ENCODE assay signal across 27 mouse cellular contexts in genomic region chr9:121423621-121424020, GRCm38 (mm10).
DNase-seq lines count a peak whose midpoint lies in the region; ATAC-seq and TF ChIP-seq lines count a peak whose summit lies in the region.
"Had no signal": no experiment of that assay in that cellular context is flagged by ENCODE, and none has a peak within 500 bp of the region (broad histone marks: within the 10 kb centered on the region; RNA-seq: fewer than 3 reads in every experiment).

No protein-coding gene starts in this region.

- ATAC-seq in liver, embryonic 15.5 days (ENCODE audit: insufficient read depth) = no peak
- peak; percentile 53 for ATAC-seq in common myeloid progenitor, adult 5-6 weeks (replicated peaks; ENCODE audit: low read depth, poor library complexity, severe bottlenecking)
- ATAC-seq in intestine, postnatal 0 days = no peak
- no peak for ATAC-seq in stomach, postnatal 0 days (ENCODE audit: low FRiP score, low TSS enrichment)
- ATAC-seq: forebrain, embryonic 14.5 days; hindbrain, embryonic 16.5 days; midbrain, embryonic 15.5 days had no signal

- no peak for TF ChIP-seq CTCF in intestine, postnatal 0 days (IDR thresholded peaks at IDR 0.05; ENCODE audit: low read depth)
- no peak for TF ChIP-seq CTCF in stomach, postnatal 0 days (IDR thresholded peaks at IDR 0.05; ENCODE audit: low read depth)

- H3K4me2 ChIP-seq in liver, embryonic 15.5 days = no peak overlapping the region
- H3K4me2 ChIP-seq in intestine, postnatal 0 days (replicated peaks; ENCODE audit: low read depth) = no peak overlapping the region
- no peak overlapping the region for H3K4me2 ChIP-seq in stomach, postnatal 0 days (replicated peaks; ENCODE audit: low read depth)
- H3K4me2 ChIP-seq: heart, embryonic 12.5 days; kidney, embryonic 15.5 days; limb, embryonic 12.5 days; liver, embryonic 11.5 days; lung, embryonic 14.5 days; midbrain, embryonic 15.5 days; neural tube, embryonic 15.5 days had no signal

- 53% methylated on average over 6 of the region's 6 CpGs for WGBS in liver, embryonic 15.5 days (ENCODE audit: insufficient replicate concordance)
- 39% methylated on average over 6 of the region's 6 CpGs for WGBS in intestine, postnatal 0 days
- WGBS in stomach, postnatal 0 days = 66% methylated on average over 6 of the region's 6 CpGs

- no peak overlapping the region for H3K9ac ChIP-seq in liver, embryonic 15.5 days
- H3K9ac ChIP-seq in intestine, postnatal 0 days (ENCODE audit: low read depth, low read length) = no peak overlapping the region
- H3K9ac ChIP-seq in stomach, postnatal 0 days (ENCODE audit: low read length) = no peak overlapping the region
- H3K9ac ChIP-seq: heart, embryonic 12.5 days; kidney, embryonic 15.5 days; limb, embryonic 12.5 days; lung, embryonic 14.5 days; midbrain, embryonic 15.5 days; neural tube, embryonic 15.5 days had no signal

- H3K4me3 ChIP-seq in liver, embryonic 15.5 days (replicated peaks) = no peak overlapping the region
- no peak overlapping the region for H3K4me3 ChIP-seq in intestine, postnatal 0 days (ENCODE audit: low read depth, low read length)
- no peak overlapping the region for H3K4me3 ChIP-seq in stomach, postnatal 0 days (ENCODE audit: low read depth, low read length)
- H3K4me3 ChIP-seq: heart, adult 2 months; heart, embryonic 12.5 days; kidney, embryonic 15.5 days; layer of hippocampus, adult 2 months; left cerebral cortex, adult 2 months; limb, embryonic 12.5 days; midbrain, embryonic 10.5 days; midbrain, embryonic 15.5 days; neural tube, embryonic 15.5 days had no signal

- no peaks in the 10 kb centered on the region for H3K27me3 ChIP-seq in liver, embryonic 15.5 days
- H3K27me3 ChIP-seq in intestine, postnatal 0 days (replicated peaks; ENCODE audit: control insufficient read depth, insufficient read depth, low read length) = no peaks in the 10 kb centered on the region
- no peaks in the 10 kb centered on the region for H3K27me3 ChIP-seq in stomach, postnatal 0 days (ENCODE audit: control insufficient read depth, insufficient read depth, low read length)
- H3K27me3 ChIP-seq: heart, embryonic 12.5 days; kidney, embryonic 15.5 days; limb, embryonic 12.5 days; midbrain, embryonic 15.5 days; neural tube, embryonic 15.5 days had no signal

- peak overlapping the region; percentile 54; the same call in 1 of the 2 replicates for H3K27ac ChIP-seq in liver, embryonic 15.5 days (replicated peaks)
- peak overlapping the region; percentile 54 for H3K27ac ChIP-seq in intestine, postnatal 0 days (ENCODE audit: low read depth, low read length)
- peak overlapping the region; percentile 86 for H3K27ac ChIP-seq in stomach, postnatal 0 days (replicated peaks)
- H3K27ac ChIP-seq: heart, adult 2 months; kidney, embryonic 15.5 days; left cerebral cortex, adult 2 months; midbrain, embryonic 10.5 days; midbrain, embryonic 15.5 days had no signal

- no peaks in the 10 kb centered on the region for H3K9me3 ChIP-seq in liver, embryonic 15.5 days (replicated peaks)
- no peaks in the 10 kb centered on the region for H3K9me3 ChIP-seq in intestine, postnatal 0 days (ENCODE audit: control insufficient read depth)
- no peaks in the 10 kb centered on the region for H3K9me3 ChIP-seq in stomach, postnatal 0 days (ENCODE audit: control insufficient read depth, low read length)
- H3K9me3 ChIP-seq: heart, embryonic 12.5 days; kidney, embryonic 15.5 days; limb, embryonic 12.5 days; midbrain, embryonic 10.5 days; midbrain, embryonic 15.5 days; neural tube, embryonic 15.5 days had no signal

- H3K4me1 ChIP-seq in liver, embryonic 15.5 days (replicated peaks) = peaks cover 79% of the 10 kb centered on the region
- peaks cover 19% of the 10 kb centered on the region for H3K4me1 ChIP-seq in intestine, postnatal 0 days (replicated peaks; ENCODE audit: control insufficient read depth, insufficient read depth, low read length)
- H3K4me1 ChIP-seq in stomach, postnatal 0 days (replicated peaks; ENCODE audit: control insufficient read depth, insufficient read depth) = no peaks in the 10 kb centered on the region; the same call in 1 of the 2 replicates
- H3K4me1 ChIP-seq: limb, embryonic 12.5 days had no signal

- TF ChIP-seq EP300 in stomach, postnatal 0 days (optimal IDR thresholded peaks at IDR 0.05) = no peak

- DNase-seq in liver = no peak
- no peak for DNase-seq in stomach, postnatal 0 days (ENCODE audit: low spot score)
- no peak for DNase-seq in right cerebral cortex, postnatal 25 days
- DNase-seq: adrenal gland, postnatal 36 days; B cell, adult 2 months; cerebellum, adult 2 months; gastrocnemius, postnatal 25 days; heart, adult 2 months; heart, postnatal 14 days; lung, embryonic 14.5 days; right cerebral cortex, postnatal 14 days; spleen, adult 18-20 months; thymus, postnatal 4 days had no signal

- no peaks in the 10 kb centered on the region for H3K36me3 ChIP-seq in liver, embryonic 15.5 days (replicated peaks)
- no peaks in the 10 kb centered on the region for H3K36me3 ChIP-seq in intestine, postnatal 0 days (ENCODE audit: control insufficient read depth, insufficient read depth)
- H3K36me3 ChIP-seq in stomach, postnatal 0 days (ENCODE audit: control insufficient read depth, insufficient read depth, low read length) = 0 out of 2 replicates have a peak, but pooled peaks cover 3% of the 10 kb centered on the region
- H3K36me3 ChIP-seq: heart, embryonic 12.5 days; kidney, embryonic 15.5 days; limb, embryonic 12.5 days; midbrain, embryonic 10.5 days; midbrain, embryonic 15.5 days; neural tube, embryonic 15.5 days had no signal
